Mouse (Mus musculus) heart, adult 2 months (tissue): ENCODE measurements around the gene Alpl. TPM values are rescaled to one million over a fixed set of nuclear protein-coding genes. Genes with fewer than 3 reads are reported as not detected.

ENCODE experiments used
- DNase-seq, 2 experiments: peaks; one replicate each; pipeline ENCODE4 v3.0.0; 2021
- H3K27ac ChIP-seq: fragments of 200-600 bp; 2 replicates; pipeline ENCODE4 v1.8.1; 2022
- H3K27me3 ChIP-seq: fragments of 200-500 bp; 2 replicates; pipeline ENCODE4 v1.6.1; 2012; ENCODE audit warnings: mild to moderate bottlenecking, low read length, inconsistent platforms, mixed read lengths; ENCODE audit not compliant: control insufficient read depth, insufficient read depth
- H3K36me3 ChIP-seq: fragments of 200-500 bp; 2 replicates; pipeline ENCODE4 v1.6.1; 2012; ENCODE audit warnings: low read length, inconsistent platforms; ENCODE audit not compliant: control insufficient read depth, insufficient read depth
- H3K4me1 ChIP-seq: fragments of 200-500 bp; 2 replicates; pipeline ENCODE4 v1.6.1; 2011; ENCODE audit warnings: low read length; ENCODE audit not compliant: control insufficient read depth, insufficient read depth
- H3K4me3 ChIP-seq: fragments of 200-600 bp; 2 replicates; pipeline ENCODE4 v1.8.1; 2022
- H3K79me2 ChIP-seq: fragments of 200-500 bp; replicated peaks from 2 replicates; pipeline ENCODE4 v1.6.1; 2012; ENCODE audit warnings: mild to moderate bottlenecking, inconsistent platforms, low read length, moderate library complexity, mixed read lengths; ENCODE audit not compliant: control insufficient read depth, insufficient read depth
- H3K9ac ChIP-seq: fragments of 200-500 bp; 2 replicates; pipeline ENCODE4 v1.6.1; 2012; ENCODE audit warnings: low read depth, mild to moderate bottlenecking, control low read depth, inconsistent platforms, low read length, mixed read lengths
- CTCF ChIP-seq: fragments of 200-600 bp; IDR thresholded peaks from 2 replicates; pipeline ENCODE4 v1.8.1; 2022; ENCODE audit warnings: antibody characterized with exemption, mild to moderate bottlenecking, moderate library complexity
- EP300 ChIP-seq: fragments of 200-500 bp; IDR thresholded peaks from 2 replicates; pipeline ENCODE4 v1.6.1; 2011; ENCODE audit warnings: low read depth, low read length, control low read depth; ENCODE audit not compliant: insufficient read depth
- POLR2A ChIP-seq: fragments of 200-500 bp; IDR thresholded peaks from 2 replicates; pipeline ENCODE4 v1.6.1; 2011; ENCODE audit warnings: mild to moderate bottlenecking, low read depth, low read length, control low read depth; ENCODE audit not compliant: insufficient read depth
- WGBS: fragments of 180-500 bp; shearing (Covaris S2); methylation state at CpG from one replicate; pipeline ENCODE4 v1.1.7; 2018; 5-methylcytosine and 5-hydroxymethylcytosine counted together
- intact Hi-C: fragments of 180-260 bp; cut with DNase I; formaldehyde crosslinking; loops from one replicate; pipeline ENCODE4 v1.15.1; 2025
- polyA plus RNA-seq: library from polyadenylated mRNA; depleted of rRNA; stranded (reverse); fragments of >200 nt; gene quantifications from 2 replicates; pipeline ENCODE4 v1.2.3, GENCODE M21; 2012
- total RNA-seq, 2 experiments: library from RNA; stranded (reverse); gene quantifications; 2 replicates each; pipeline ENCODE4 v1.2.3; 2021

Alpl gene
- total and polyA plus RNA-seq, 3 experiments, result 33.2 to 64.8 (median 55.6) TPM

GRCm38 (mm10) chr4:137721563-137721962 lies 74.6 kb downstream of the Alpl start:
- Histone ChIP-seq H3K79me2 (no peaks in the 10 kb centered on the region), H3K4me3 (no peak overlapping the region), H3K27ac (no peak overlapping the region), H3K27me3 (no peaks in the 10 kb centered on the region), H3K36me3 (no peaks in the 10 kb centered on the region), H3K4me1 (no peaks in the 10 kb centered on the region), H3K9ac (no peak overlapping the region)
- TF ChIP-seq EP300 (no peak), POLR2A (no peak), CTCF (no peak)
- 82% methylated on average over 15 of the region's 15 CpGs for WGBS
- no peak for DNase-seq
- intact Hi-C loops, result no loop called here

GRCm38 (mm10) chr4:137719378-137720077 lies 76.7 kb downstream of the Alpl start:
- no peak overlapping the region for H3K27ac ChIP-seq
- H3K79me2 ChIP-seq, result no peaks in the 10 kb centered on the region
- H3K36me3 ChIP-seq, result no peaks in the 10 kb centered on the region
- 25% methylated on average over 15 of the region's 15 CpGs for WGBS
- H3K4me3 ChIP-seq, result no peak overlapping the region
- no peaks in the 10 kb centered on the region for H3K27me3 ChIP-seq
- TF ChIP-seq EP300 (no peak), POLR2A (no peak), CTCF (no peak)
- no peaks in the 10 kb centered on the region for H3K4me1 ChIP-seq
- intact Hi-C loops, result no loop called here
- DNase-seq, result no peak
- no peak overlapping the region for H3K9ac ChIP-seq

- H3K27me3 ChIP-seq, result no peaks in the 10 kb centered on the region
- no peak overlapping the region for H3K4me3 ChIP-seq
- no peak overlapping the region for H3K9ac ChIP-seq
- H3K36me3 ChIP-seq, result no peaks in the 10 kb centered on the region
- WGBS, result 74% methylated on average over 15 of the region's 15 CpGs
- H3K4me1 ChIP-seq, result no peaks in the 10 kb centered on the region
- TF ChIP-seq CTCF (no peak), POLR2A (no peak), EP300 (no peak)
- H3K27ac ChIP-seq, result no peak overlapping the region
- intact Hi-C loops, result no loop called here
- no peak for DNase-seq
- no peaks in the 10 kb centered on the region for H3K79me2 ChIP-seq
Measured at GRCm38 (mm10) chr4:137717671-137718070, 78.5 kb downstream of the Alpl start.

GRCm38 (mm10) chr4:137717005-137717404 lies 79.2 kb downstream of the Alpl start:
- Histone ChIP-seq H3K4me1 (no peaks in the 10 kb centered on the region), H3K27me3 (no peaks in the 10 kb centered on the region), H3K4me3 (no peak overlapping the region), H3K79me2 (no peaks in the 10 kb centered on the region), H3K27ac (no peak overlapping the region), H3K9ac (no peak overlapping the region), H3K36me3 (no peaks in the 10 kb centered on the region)
- intact Hi-C loops, result no loop called here
- TF ChIP-seq CTCF (no peak), POLR2A (no peak), EP300 (no peak)
- 70% methylated on average over 7 of the region's 7 CpGs for WGBS
- DNase-seq, result no peak

GRCm38 (mm10) chr4:137714020-137714624 lies 82.1 kb downstream of the Alpl start:
- no peak overlapping the region for H3K9ac ChIP-seq
- no peak for TF ChIP-seq EP300
- peak; percentile 43 for TF ChIP-seq CTCF
- no peak overlapping the region for H3K27ac ChIP-seq
- H3K4me1 ChIP-seq, result no peaks in the 10 kb centered on the region
- intact Hi-C loops, result no loop called here
- H3K27me3 ChIP-seq, result no peaks in the 10 kb centered on the region
- H3K4me3 ChIP-seq, result no peak overlapping the region
- no peaks in the 10 kb centered on the region for H3K79me2 ChIP-seq
- WGBS, result 46% methylated on average over 8 of the region's 8 CpGs
- no peak for DNase-seq
- no peaks in the 10 kb centered on the region for H3K36me3 ChIP-seq

- H3K27me3 ChIP-seq, result no peaks in the 10 kb centered on the region
- WGBS, result 45% methylated on average over 13 of the region's 13 CpGs
- no peak overlapping the region for H3K4me3 ChIP-seq
- no peak for DNase-seq
- no peaks in the 10 kb centered on the region for H3K79me2 ChIP-seq
- intact Hi-C loops, result no loop called here
- H3K4me1 ChIP-seq, result no peaks in the 10 kb centered on the region
- no peaks in the 10 kb centered on the region for H3K36me3 ChIP-seq
- H3K27ac ChIP-seq, result no peak overlapping the region
- H3K9ac ChIP-seq, result no peak overlapping the region
- TF ChIP-seq CTCF, result no peak
- TF ChIP-seq POLR2A, result no peak
- no peak for TF ChIP-seq EP300
Measured at GRCm38 (mm10) chr4:137712963-137713362, 83.2 kb downstream of the Alpl start.
